8 mouse cellular contexts compared by ENCODE assay signal in the genomic region with DNA sequence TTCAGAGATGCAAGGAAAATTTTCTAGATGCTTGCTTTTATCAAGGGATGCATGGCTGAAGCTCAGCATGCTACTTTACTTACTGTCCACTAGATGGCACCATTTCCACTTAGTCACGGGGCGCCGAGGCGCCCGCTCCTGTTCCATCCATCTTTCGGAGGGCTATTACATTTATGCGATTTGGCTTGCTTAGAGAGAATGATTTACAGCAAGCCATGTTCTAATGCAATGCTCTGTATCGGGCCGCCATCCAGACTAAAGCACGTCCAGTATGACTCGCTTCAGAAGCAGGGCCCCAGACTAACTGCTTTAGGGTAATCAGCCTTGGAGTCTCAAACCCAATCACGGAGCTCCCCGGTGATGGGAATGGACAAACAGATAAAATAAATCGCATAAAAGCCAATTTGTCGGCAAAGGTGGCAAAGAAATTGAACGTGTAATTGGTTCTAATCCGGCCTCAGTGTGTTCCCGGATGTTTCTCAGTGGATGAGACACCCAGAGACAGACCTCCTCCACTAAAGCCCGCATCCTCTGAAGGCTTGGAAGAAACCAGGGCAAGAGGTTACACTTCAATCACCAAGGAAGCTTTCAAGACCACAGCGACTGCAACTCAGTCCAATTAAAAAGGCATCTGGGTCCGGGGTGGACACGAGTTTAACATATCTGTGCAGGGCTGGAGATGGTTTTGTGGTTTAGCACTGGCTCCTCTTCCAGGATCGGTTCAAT. TPM values are rescaled to one million over a fixed set of nuclear protein-coding genes. Genes with fewer than 3 reads are reported as not detected.
DNase-seq lines count a peak whose midpoint lies in the region; ATAC-seq and TF ChIP-seq lines count a peak whose summit lies in the region.

No protein-coding gene starts in this region.

- no peaks in the 10 kb centered on the region for H3K27me3 ChIP-seq in spleen, adult 2 months (ENCODE audit: control insufficient read depth, insufficient read depth, low read length)
- no peaks in the 10 kb centered on the region for H3K27me3 ChIP-seq in forebrain, embryonic 11.5 days (ENCODE audit: control insufficient read depth, insufficient read depth, low read length)
- H3K27me3 ChIP-seq in midbrain, embryonic 10.5 days (ENCODE audit: low read depth, poor library complexity, severe bottlenecking) = peaks cover 15% of the 10 kb centered on the region
- H3K27me3 ChIP-seq in splenic B cell, adult 2 months (ENCODE audit: control insufficient read depth, insufficient read depth, low read length, poor library complexity, severe bottlenecking) = no peaks in the 10 kb centered on the region

- DNase-seq in spleen, adult 2 months (ENCODE audit: low read depth in 1 of 2, low spot score in 2 of 2) = peak in 1 of 2 experiments; percentile 37
- no peak for DNase-seq in spleen, postnatal 14 days (ENCODE audit: low spot score in 2 of 2)
- peak; percentile 24 for DNase-seq in c-Kit-positive CD71-positive TER-119-negative erythroid progenitor cells, embryonic 14.5 days (ENCODE audit: low read depth)
- no peak for DNase-seq in forebrain, embryonic 11.5 days (ENCODE audit: low spot score)
- DNase-seq in hindlimb bud, embryonic 11.5 days (ENCODE audit: extremely low spot score, low read depth, low spot score) = peak; percentile 46
- peak; percentile 14 to 21 for DNase-seq in layer of hippocampus, postnatal 36 days
- DNase-seq in midbrain, embryonic 10.5 days (ENCODE audit: low spot score) = peak; percentile 52
- peak; percentile 70 for DNase-seq in splenic B cell, adult 2 months (ENCODE audit: low read depth, low spot score)

- no peaks in the 10 kb centered on the region for H3K9me3 ChIP-seq in forebrain, embryonic 11.5 days (ENCODE audit: control insufficient read depth, low read length)
- no peaks in the 10 kb centered on the region for H3K9me3 ChIP-seq in midbrain, embryonic 10.5 days (replicated peaks)

- peak; percentile 82 for ATAC-seq in forebrain, embryonic 11.5 days (replicated peaks; ENCODE audit: low FRiP score)

- no peak overlapping the region; the same call in 1 of the 2 replicates for H3K9ac ChIP-seq in forebrain, embryonic 11.5 days (ENCODE audit: low read length)

- TF ChIP-seq POLR2A in spleen, adult 2 months (IDR thresholded peaks at IDR 0.05; ENCODE audit: low read depth, low read length) = no peak

- peak; percentile 75; the same call in 1 of the 2 replicates for TF ChIP-seq CTCF in spleen, adult 2 months (IDR thresholded peaks at IDR 0.05; ENCODE audit: extremely low read depth, insufficient read depth, insufficient read length, insufficient replicate concordance)

- WGBS in spleen, adult 2 months = 32% methylated on average over 23 of the region's 23 CpGs
- 28% methylated on average over 23 of the region's 23 CpGs for WGBS in forebrain, embryonic 11.5 days
- WGBS in midbrain, embryonic 10.5 days = 33% methylated on average over 23 of the region's 23 CpGs

- H3K36me3 ChIP-seq in spleen, adult 2 months (ENCODE audit: control insufficient read depth, insufficient read depth, low read length) = no peaks in the 10 kb centered on the region
- H3K36me3 ChIP-seq in forebrain, embryonic 11.5 days (ENCODE audit: control insufficient read depth, insufficient read depth, low read length) = no peaks in the 10 kb centered on the region
- H3K36me3 ChIP-seq in midbrain, embryonic 10.5 days = no peaks in the 10 kb centered on the region
- no peaks in the 10 kb centered on the region for H3K36me3 ChIP-seq in splenic B cell, adult 2 months (ENCODE audit: control insufficient read depth, insufficient read depth, low read length, poor library complexity, severe bottlenecking)

- no peaks in the 10 kb centered on the region; the same call in 1 of the 2 replicates for H3K4me1 ChIP-seq in spleen, adult 2 months (ENCODE audit: control insufficient read depth, insufficient read depth, insufficient read length)
- no peaks in the 10 kb centered on the region for H3K4me1 ChIP-seq in forebrain, embryonic 11.5 days (replicated peaks; ENCODE audit: control insufficient read depth, insufficient read depth, low read length)
- H3K4me1 ChIP-seq in midbrain, embryonic 10.5 days = 0 out of 2 replicates have a peak, but pooled peaks cover 3% of the 10 kb centered on the region

- H3K4me3 ChIP-seq in spleen, adult 2 months (ENCODE audit: extremely low read depth, insufficient read depth, insufficient read length) = no peak overlapping the region
- H3K4me3 ChIP-seq in forebrain, embryonic 11.5 days (ENCODE audit: low read depth, low read length) = no peak overlapping the region
- peak overlapping the region; percentile 38 for H3K4me3 ChIP-seq in midbrain, embryonic 10.5 days

- H3K4me2 ChIP-seq in forebrain, embryonic 11.5 days (ENCODE audit: low read depth, low read length, severe bottlenecking) = peak overlapping the region; percentile 12; the same call in 1 of the 2 replicates

- no peak overlapping the region for H3K27ac ChIP-seq in spleen, adult 2 months (ENCODE audit: insufficient read depth, low read length)
- no peak overlapping the region for H3K27ac ChIP-seq in forebrain, embryonic 11.5 days (ENCODE audit: low read depth, low read length)
- H3K27ac ChIP-seq in midbrain, embryonic 10.5 days (replicated peaks) = no peak overlapping the region

RNA-seq across cellular contexts. Expression of a gene that starts 53.1 kb away (rescaled TPM):
- 1.8 and 2.0 TPM in 2 replicates for polyA plus RNA-seq in spleen, adult 2 months (2012; rRNA removed)
- 1.4 and 1.6 TPM in 2 replicates for polyA plus RNA-seq in forebrain, embryonic 11.5 days (2014; fragmentation: Nextera tagmentation; extraction: Ambion mirVana)
- total RNA-seq in layer of hippocampus, postnatal 36 days (2021) = 10 to 100 TPM; 12.8 to 15.0 TPM
- 1.6 and 2.2 TPM in 2 replicates for polyA plus RNA-seq in midbrain, embryonic 10.5 days (2016; fragmentation: Nextera tagmentation; extraction: Ambion mirVana)

Comparison
In these comparisons a context has a peak if more than half of its experiments do, and no peak if none do; other contexts are left out.
1. DNase-seq: peak in c-Kit-positive CD71-positive TER-119-negative erythroid progenitor cells, embryonic 14.5 days (single experiment), hindlimb bud, embryonic 11.5 days (single experiment), layer of hippocampus, postnatal 36 days (2 of 2), midbrain, embryonic 10.5 days (single experiment) and splenic B cell, adult 2 months (single experiment); none in spleen, postnatal 14 days (0 of 2) and forebrain, embryonic 11.5 days (single experiment).